Mouse (Mus musculus): Measurements from ENCODE around the gene Dlgap4. TPM values are rescaled to one million over a fixed set of nuclear protein-coding genes. Genes with fewer than 3 reads are reported as not detected.

Gene Dlgap4
- total and polyA plus RNA-seq, 3 experiments = 12.4 to 38.5 (median 12.7) TPM

GRCm38 (mm10) chr2:156779488-156779887 is 166.0 kb downstream of the Dlgap4 start:
- H3K4me2 ChIP-seq (ENCODE audit: insufficient read depth, low read depth, poor library complexity, severe bottlenecking) = no peak overlapping the region
- no peak overlapping the region for H3K9ac ChIP-seq (ENCODE audit: insufficient read depth, low read depth)
- H3K27me3 ChIP-seq (replicated peaks) = peaks cover 8% of the 10 kb centered on the region
- dilution Hi-C loops (cut with MboI; ENCODE audit: extremely low pct_ligation_motif_present, extremely low pct_unique_long_range_greater_than_20kb, low sequenced_read_pairs) = no loop called here
- no peak for DNase-seq (ENCODE audit: extremely low read depth)
- H3K9me3 ChIP-seq (replicated peaks; ENCODE audit: low read length) = peaks cover 5% of the 10 kb centered on the region
- H3K4me3 ChIP-seq (replicated peaks in 1 of 3; ENCODE audit: low read depth in 2 of 3, low read length in 2 of 3, poor library complexity in 1 of 3) = no peak overlapping the region
- no peaks in the 10 kb centered on the region for H3K79me2 ChIP-seq (replicated peaks; ENCODE audit: control insufficient read depth, extremely low read depth, insufficient read depth, poor library complexity, severe bottlenecking)
- no peak for TF ChIP-seq POLR2AphosphoS2 (IDR thresholded peaks at IDR 0.05; ENCODE audit: low read depth, low read length)
- no peak for TF ChIP-seq ELF1 (IDR thresholded peaks at IDR 0.05; ENCODE audit: low read depth, low read length)
- TF ChIP-seq ETS1 (conservative IDR thresholded peaks at IDR 0.05; ENCODE audit: low read depth, low read length) = no peak
- no peak for TF ChIP-seq ZMIZ1 (IDR thresholded peaks at IDR 0.05; ENCODE audit: low read depth, low read length)
- TF ChIP-seq PAX5 (IDR thresholded peaks at IDR 0.05; ENCODE audit: low read length) = no peak
- no peak for TF ChIP-seq USF1 (IDR thresholded peaks at IDR 0.05; ENCODE audit: low read depth, low read length)
- TF ChIP-seq IRF4 (IDR thresholded peaks at IDR 0.05; ENCODE audit: low read depth, low read length) = no peak
- peaks cover 0 to 27% of the 10 kb centered on the region in 2 experiments; a peak in 2 of 4 replicates for H3K4me1 ChIP-seq (ENCODE audit: control insufficient read depth in 1 of 2, insufficient read depth in 2 of 2)
- no peaks in the 10 kb centered on the region for H3K36me3 ChIP-seq (replicated peaks in 1 of 2; ENCODE audit: control insufficient read depth in 1 of 2, insufficient read depth in 1 of 2, low read length in 1 of 2)
- no peak overlapping the region for H3K27ac ChIP-seq (ENCODE audit: insufficient read depth, low read depth)
- in situ Hi-C loops (cut with MboI; ENCODE audit: low pct_ligation_motif_present, low pct_unique_long_range_greater_than_20kb, low sequenced_read_pairs) = no loop called here

GRCm38 (mm10) chr2:156780129-156780528 is 166.6 kb downstream of the Dlgap4 start:
- Histone ChIP-seq H3K27me3 (replicated peaks) (peaks cover 8% of the 10 kb centered on the region), H3K79me2 (replicated peaks; ENCODE audit: control insufficient read depth, extremely low read depth, insufficient read depth, poor library complexity, severe bottlenecking) (no peaks in the 10 kb centered on the region), H3K4me1 (ENCODE audit: control insufficient read depth in 1 of 2, insufficient read depth in 2 of 2) (peaks cover 0 to 27% of the 10 kb centered on the region in 2 experiments; a peak in 2 of 4 replicates), H3K9ac (ENCODE audit: insufficient read depth, low read depth) (no peak overlapping the region), H3K4me2 (ENCODE audit: insufficient read depth, low read depth, poor library complexity, severe bottlenecking) (no peak overlapping the region), H3K9me3 (replicated peaks; ENCODE audit: low read length) (peaks cover 5% of the 10 kb centered on the region), H3K27ac (ENCODE audit: insufficient read depth, low read depth) (no peak overlapping the region), H3K4me3 (replicated peaks in 1 of 3; ENCODE audit: low read depth in 2 of 3, low read length in 2 of 3, poor library complexity in 1 of 3) (no peak overlapping the region), H3K36me3 (replicated peaks in 1 of 2; ENCODE audit: control insufficient read depth in 1 of 2, insufficient read depth in 1 of 2, low read length in 1 of 2) (no peaks in the 10 kb centered on the region)
- dilution Hi-C loops (cut with MboI; ENCODE audit: extremely low pct_ligation_motif_present, extremely low pct_unique_long_range_greater_than_20kb, low sequenced_read_pairs) = no loop called here
- DNase-seq (ENCODE audit: extremely low read depth) = no peak
- no peak for TF ChIP-seq ZMIZ1 (IDR thresholded peaks at IDR 0.05; ENCODE audit: low read depth, low read length)
- no peak for TF ChIP-seq IRF4 (IDR thresholded peaks at IDR 0.05; ENCODE audit: low read depth, low read length)
- no peak for TF ChIP-seq POLR2A (IDR thresholded peaks at IDR 0.05; ENCODE audit: low read depth, low read length)
- TF ChIP-seq CHD2 (IDR thresholded peaks at IDR 0.05; ENCODE audit: low read length) = no peak
- TF ChIP-seq NELFE (IDR thresholded peaks at IDR 0.05; ENCODE audit: low read depth, low read length) = no peak
- TF ChIP-seq BHLHE40 (IDR thresholded peaks at IDR 0.05; ENCODE audit: low read depth, low read length) = no peak
- TF ChIP-seq KAT2A (IDR thresholded peaks at IDR 0.05; ENCODE audit: insufficient replicate concordance, low read length) = no peak
- TF ChIP-seq HCFC1 (IDR thresholded peaks at IDR 0.05; ENCODE audit: low read depth, low read length) = no peak
- no peak for TF ChIP-seq ELF1 (IDR thresholded peaks at IDR 0.05; ENCODE audit: low read depth, low read length)
- no peak for TF ChIP-seq EP300 (IDR thresholded peaks at IDR 0.05; ENCODE audit: low read length)
- in situ Hi-C loops (cut with MboI; ENCODE audit: low pct_ligation_motif_present, low pct_unique_long_range_greater_than_20kb, low sequenced_read_pairs) = loop anchor here (10.0 kb wide), 1 partner anchor 235 kb away; no protein-coding TSS in a partner anchor

DNA sequence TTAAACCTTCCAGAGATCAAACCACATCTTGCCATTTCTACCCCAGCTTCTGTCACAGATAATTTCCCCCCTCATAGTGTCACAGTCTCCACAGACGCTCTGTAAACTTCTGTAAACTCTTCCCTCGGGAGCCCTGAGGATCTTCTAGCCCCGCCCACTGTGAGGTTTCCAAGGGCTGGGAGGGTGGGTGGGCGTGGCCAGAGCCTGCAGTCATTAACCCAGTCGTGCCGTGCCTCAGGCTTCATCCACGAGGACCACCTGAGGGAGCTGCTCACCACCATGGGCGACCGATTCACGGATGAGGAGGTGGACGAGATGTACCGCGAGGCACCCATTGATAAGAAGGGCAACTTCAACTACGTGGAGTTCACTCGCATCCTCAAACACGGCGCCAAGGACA is 167.2 kb downstream of the Dlgap4 start:
- peaks cover 0 to 27% of the 10 kb centered on the region in 2 experiments; a peak in 2 of 4 replicates for H3K4me1 ChIP-seq (ENCODE audit: control insufficient read depth in 1 of 2, insufficient read depth in 2 of 2)
- dilution Hi-C loops (cut with MboI; ENCODE audit: extremely low pct_ligation_motif_present, extremely low pct_unique_long_range_greater_than_20kb, low sequenced_read_pairs) (no loop called here), in situ Hi-C loops (cut with MboI; ENCODE audit: low pct_ligation_motif_present, low pct_unique_long_range_greater_than_20kb, low sequenced_read_pairs) (loop anchor here (10.0 kb wide), 1 partner anchor 234 kb away; no protein-coding TSS in a partner anchor)
- no peaks in the 10 kb centered on the region for H3K79me2 ChIP-seq (replicated peaks; ENCODE audit: control insufficient read depth, extremely low read depth, insufficient read depth, poor library complexity, severe bottlenecking)
- peaks cover 8% of the 10 kb centered on the region for H3K9me3 ChIP-seq (replicated peaks; ENCODE audit: low read length)
- H3K9ac ChIP-seq (ENCODE audit: insufficient read depth, low read depth) = no peak overlapping the region
- no peak for TF ChIP-seq MEF2A (IDR thresholded peaks at IDR 0.05; ENCODE audit: borderline replicate concordance, low read depth, low read length)
- TF ChIP-seq JUN (IDR thresholded peaks at IDR 0.05; ENCODE audit: insufficient read depth, low read depth, low read length) = no peak
- no peak for TF ChIP-seq SIN3A (IDR thresholded peaks at IDR 0.05; ENCODE audit: low read length)
- H3K4me2 ChIP-seq (ENCODE audit: insufficient read depth, low read depth, poor library complexity, severe bottlenecking) = no peak overlapping the region
- peak; percentile 33 for DNase-seq (ENCODE audit: extremely low read depth)
- H3K27me3 ChIP-seq (replicated peaks) = peaks cover 8% of the 10 kb centered on the region
- H3K36me3 ChIP-seq (replicated peaks in 1 of 2; ENCODE audit: control insufficient read depth in 1 of 2, insufficient read depth in 1 of 2, low read length in 1 of 2) = no peaks in the 10 kb centered on the region
- H3K27ac ChIP-seq (ENCODE audit: insufficient read depth, low read depth) = no peak overlapping the region
- H3K4me3 ChIP-seq (replicated peaks in 1 of 3; ENCODE audit: low read depth in 2 of 3, low read length in 2 of 3, poor library complexity in 1 of 3) = no peak overlapping the region
